ENCODE assay signal across 11 mouse cellular contexts in the genomic region with DNA sequence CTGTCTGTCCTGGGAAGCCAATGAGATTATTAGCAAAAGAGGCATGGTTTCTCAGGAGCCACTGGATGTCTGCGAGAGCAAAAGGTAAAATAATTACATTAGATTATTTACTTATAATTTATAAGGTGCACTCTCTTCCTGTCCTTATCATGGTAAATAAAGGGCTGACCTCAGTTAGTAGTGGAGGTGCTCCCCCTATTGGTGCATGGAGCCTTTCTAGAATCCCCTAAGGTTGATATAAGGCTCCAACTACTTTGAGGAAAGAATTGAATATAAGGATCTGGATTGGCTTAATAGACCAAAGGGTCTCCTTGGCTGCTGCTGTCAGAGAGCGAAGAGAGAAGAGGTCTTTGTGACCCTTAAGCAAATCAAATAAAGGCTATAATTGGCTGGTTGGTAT. TPM values are rescaled to one million over a fixed set of nuclear protein-coding genes. Genes with fewer than 3 reads are reported as not detected.
A peak's percentile ranks its signal among the peaks of the same experiment; 100 is the strongest.
DNase-seq lines count a peak whose midpoint lies in the region; ATAC-seq and TF ChIP-seq lines count a peak whose summit lies in the region.
"Had no signal": no experiment of that assay in that cellular context is flagged by ENCODE, and none has a peak within 500 bp of the region (broad histone marks: within the 10 kb centered on the region; RNA-seq: fewer than 3 reads in every experiment).

No protein-coding gene starts in this region.

- 83% methylated on average over 2 of the region's 2 CpGs for WGBS in liver, adult 2 months
- 80% methylated on average over 2 of the region's 2 CpGs for WGBS in liver, embryonic 11.5 days
- WGBS in stomach, postnatal 0 days = 84% methylated on average over 2 of the region's 2 CpGs
- WGBS in forebrain, embryonic 10.5 days = 92% methylated on average over 2 of the region's 2 CpGs
- 95% methylated on average over 2 of the region's 2 CpGs for WGBS in midbrain, embryonic 16.5 days

- H3K4me2 ChIP-seq in liver, embryonic 11.5 days = no peak overlapping the region
- no peak overlapping the region for H3K4me2 ChIP-seq in stomach, postnatal 0 days (replicated peaks; ENCODE audit: low read depth)
- H3K4me2 ChIP-seq in midbrain, embryonic 16.5 days (ENCODE audit: low read length) = no peak overlapping the region
- H3K4me2 ChIP-seq: neural tube, embryonic 13.5 days had no signal

- H3K9me3 ChIP-seq in liver, embryonic 11.5 days (ENCODE audit: control insufficient read depth, low read length) = no peaks in the 10 kb centered on the region
- no peaks in the 10 kb centered on the region for H3K9me3 ChIP-seq in stomach, postnatal 0 days (ENCODE audit: control insufficient read depth, low read length)
- no peaks in the 10 kb centered on the region for H3K9me3 ChIP-seq in forebrain, embryonic 10.5 days
- no peaks in the 10 kb centered on the region for H3K9me3 ChIP-seq in midbrain, embryonic 16.5 days (replicated peaks; ENCODE audit: control insufficient read depth, low read length, poor library complexity, severe bottlenecking)
- H3K9me3 ChIP-seq: neural tube, embryonic 13.5 days had no signal

- peaks cover 3% of the 10 kb centered on the region; the same call in 1 of the 2 replicates for H3K36me3 ChIP-seq in liver, adult 2 months (ENCODE audit: control insufficient read depth, insufficient read depth, low read length)
- H3K36me3 ChIP-seq in liver, embryonic 11.5 days (ENCODE audit: control insufficient read depth, insufficient read depth, low read length) = 0 out of 2 replicates have a peak, but pooled peaks cover 2% of the 10 kb centered on the region
- no peaks in the 10 kb centered on the region for H3K36me3 ChIP-seq in stomach, postnatal 0 days (ENCODE audit: control insufficient read depth, insufficient read depth, low read length)
- H3K36me3 ChIP-seq in forebrain, embryonic 10.5 days (replicated peaks) = peaks cover 6% of the 10 kb centered on the region
- H3K36me3 ChIP-seq in midbrain, embryonic 16.5 days (ENCODE audit: control insufficient read depth, insufficient read depth, low read length) = no peaks in the 10 kb centered on the region; the same call in 1 of the 2 replicates
- H3K36me3 ChIP-seq: neural tube, embryonic 13.5 days had no signal

- H3K9ac ChIP-seq in liver, adult 2 months (ENCODE audit: low read depth, low read length) = no peak overlapping the region
- no peak overlapping the region for H3K9ac ChIP-seq in liver, embryonic 11.5 days (ENCODE audit: low read depth, low read length)
- H3K9ac ChIP-seq in stomach, postnatal 0 days (ENCODE audit: low read length) = no peak overlapping the region
- no peak overlapping the region for H3K9ac ChIP-seq in midbrain, embryonic 16.5 days (ENCODE audit: low read depth, low read length)
- H3K9ac ChIP-seq: neural tube, embryonic 13.5 days had no signal

- no peak for ATAC-seq in liver, embryonic 11.5 days (replicated peaks; ENCODE audit: low FRiP score)
- ATAC-seq in stomach, postnatal 0 days (ENCODE audit: low FRiP score, low TSS enrichment) = no peak
- no peak for ATAC-seq in midbrain, embryonic 16.5 days

- peak; percentile 29 for DNase-seq in adrenal gland, postnatal 14 days
- DNase-seq in adrenal gland, postnatal 4 days (ENCODE audit: low spot score in 2 of 2) = no peak
- peak; percentile 26 for DNase-seq in liver, adult 2 months (ENCODE audit: extremely low read depth, low read depth, low spot score)
- DNase-seq in liver, embryonic 11.5 days (ENCODE audit: low spot score) = no peak
- DNase-seq in kidney, postnatal 10 days = peak; percentile 53
- DNase-seq in stomach, postnatal 0 days (ENCODE audit: low spot score) = no peak
- DNase-seq in forebrain, embryonic 10.5 days (ENCODE audit: extremely low spot score, low spot score) = no peak
- DNase-seq: gastrocnemius, postnatal 10 days had no signal

- no peaks in the 10 kb centered on the region for H3K27me3 ChIP-seq in liver, adult 2 months (ENCODE audit: control insufficient read depth, insufficient read depth, low read length)
- H3K27me3 ChIP-seq in liver, embryonic 11.5 days (replicated peaks; ENCODE audit: control insufficient read depth, insufficient read depth, low read length) = no peaks in the 10 kb centered on the region
- H3K27me3 ChIP-seq in stomach, postnatal 0 days (ENCODE audit: control insufficient read depth, insufficient read depth, low read length) = no peaks in the 10 kb centered on the region
- H3K27me3 ChIP-seq in forebrain, embryonic 10.5 days (ENCODE audit: poor library complexity, severe bottlenecking) = no peaks in the 10 kb centered on the region
- no peaks in the 10 kb centered on the region for H3K27me3 ChIP-seq in midbrain, embryonic 16.5 days (ENCODE audit: control insufficient read depth, insufficient read depth, low read depth, low read length)
- H3K27me3 ChIP-seq: neural tube, embryonic 13.5 days had no signal

- no peak for TF ChIP-seq EP300 in stomach, postnatal 0 days (optimal IDR thresholded peaks at IDR 0.05)

- H3K4me3 ChIP-seq in liver, adult 2 months (ENCODE audit: insufficient read depth, low read depth, low read length) = no peak overlapping the region
- no peak overlapping the region for H3K4me3 ChIP-seq in liver, embryonic 11.5 days (ENCODE audit: low read depth, low read length)
- no peak overlapping the region for H3K4me3 ChIP-seq in stomach, postnatal 0 days (ENCODE audit: low read depth, low read length)
- H3K4me3 ChIP-seq in forebrain, embryonic 10.5 days = no peak overlapping the region
- no peak overlapping the region for H3K4me3 ChIP-seq in midbrain, embryonic 16.5 days (ENCODE audit: low read depth, low read length)
- H3K4me3 ChIP-seq: erythroblast, embryonic 14.5 days; neural tube, embryonic 13.5 days had no signal

- TF ChIP-seq POLR2A in liver, adult 2 months (IDR thresholded peaks at IDR 0.05; ENCODE audit: extremely low read depth, insufficient read depth, low read length) = no peak

- TF ChIP-seq CTCF in liver, adult 2 months (IDR thresholded peaks at IDR 0.05; ENCODE audit: low read depth, low read length) = peak; percentile 17; the same call in 1 of the 2 replicates
- TF ChIP-seq CTCF in stomach, postnatal 0 days (IDR thresholded peaks at IDR 0.05; ENCODE audit: low read depth) = peak; percentile 61

- no peak overlapping the region for H3K27ac ChIP-seq in liver, adult 2 months (replicated peaks; ENCODE audit: insufficient read depth, low read depth, low read length)
- H3K27ac ChIP-seq in liver, embryonic 11.5 days (ENCODE audit: low read depth, low read length) = no peak overlapping the region
- H3K27ac ChIP-seq in stomach, postnatal 0 days (replicated peaks) = no peak overlapping the region
- no peak overlapping the region for H3K27ac ChIP-seq in forebrain, embryonic 10.5 days
- H3K27ac ChIP-seq in midbrain, embryonic 16.5 days (ENCODE audit: low read length) = no peak overlapping the region
- H3K27ac ChIP-seq: neural tube, embryonic 13.5 days had no signal

- peaks cover 3% of the 10 kb centered on the region; the same call in 1 of the 2 replicates for H3K79me2 ChIP-seq in liver, adult 2 months (ENCODE audit: control insufficient read depth, insufficient read depth, low read length)

- no peaks in the 10 kb centered on the region for H3K4me1 ChIP-seq in liver, adult 2 months (ENCODE audit: control insufficient read depth, insufficient read depth, low read length)
- no peaks in the 10 kb centered on the region for H3K4me1 ChIP-seq in liver, embryonic 11.5 days (replicated peaks; ENCODE audit: control insufficient read depth, insufficient read depth, low read length)
- no peaks in the 10 kb centered on the region for H3K4me1 ChIP-seq in stomach, postnatal 0 days (replicated peaks; ENCODE audit: control insufficient read depth, insufficient read depth)
- no peaks in the 10 kb centered on the region for H3K4me1 ChIP-seq in forebrain, embryonic 10.5 days
- no peaks in the 10 kb centered on the region for H3K4me1 ChIP-seq in midbrain, embryonic 16.5 days (ENCODE audit: control insufficient read depth, insufficient read depth, low read length)
- H3K4me1 ChIP-seq: neural tube, embryonic 13.5 days had no signal

RNA-seq across cellular contexts. Expression of a gene that starts 14.5 kb away (rescaled TPM):
- total RNA-seq in adrenal gland, postnatal 14 days (2021) = 9.1 and 10.3 TPM in 2 replicates
- 10 to 100 TPM; 10.4 to 11.0 TPM for total RNA-seq in adrenal gland, postnatal 4 days (2021)
- 2.5 and 3.0 TPM in 2 replicates for total RNA-seq in liver, adult 2 months (2014; rRNA removed)
- polyA plus RNA-seq in liver, adult 2 months (2012; rRNA removed) = 3.2 and 3.8 TPM in 2 replicates
- 4.4 and 4.7 TPM in 2 replicates for polyA plus RNA-seq in liver, embryonic 11.5 days (2014; fragmentation: Nextera tagmentation; extraction: Ambion mirVana)
- polyA plus RNA-seq in stomach, postnatal 0 days (2015; fragmentation: Nextera tagmentation; extraction: Ambion mirVana) = 1.1 and 1.2 TPM in 2 replicates
- polyA plus RNA-seq in forebrain, embryonic 10.5 days (2016; fragmentation: Nextera tagmentation; extraction: Ambion mirVana) = 6.6 and 7.2 TPM in 2 replicates
- 7.9 and 8.4 TPM in 2 replicates for polyA plus RNA-seq in midbrain, embryonic 16.5 days (2015; fragmentation: Nextera tagmentation; extraction: Ambion mirVana)

RNA-seq across cellular contexts. Expression of a gene that starts 14.6 kb away (rescaled TPM):
- 47.4 and 50.2 TPM in 2 replicates for total RNA-seq in adrenal gland, postnatal 14 days (2021)
- total RNA-seq in adrenal gland, postnatal 4 days (2021) = 10 to 100 TPM; 49.7 to 51.0 TPM
- 20.4 and 20.8 TPM in 2 replicates for total RNA-seq in liver, adult 2 months (2014; rRNA removed)
- polyA plus RNA-seq in liver, adult 2 months (2012; rRNA removed) = 22.5 and 23.1 TPM in 2 replicates
- 144 and 155 TPM in 2 replicates for polyA plus RNA-seq in liver, embryonic 11.5 days (2014; fragmentation: Nextera tagmentation; extraction: Ambion mirVana)
- 42.5 and 43.8 TPM in 2 replicates for polyA plus RNA-seq in stomach, postnatal 0 days (2015; fragmentation: Nextera tagmentation; extraction: Ambion mirVana)
- polyA plus RNA-seq in forebrain, embryonic 10.5 days (2016; fragmentation: Nextera tagmentation; extraction: Ambion mirVana) = 99.6 and 106 TPM in 2 replicates
- polyA plus RNA-seq in midbrain, embryonic 16.5 days (2015; fragmentation: Nextera tagmentation; extraction: Ambion mirVana) = 84.2 and 90.0 TPM in 2 replicates

RNA-seq across cellular contexts. Expression of a gene that starts 53.5 kb away (rescaled TPM):
- total RNA-seq in adrenal gland, postnatal 14 days (2021) = 13.5 and 15.1 TPM in 2 replicates
- total RNA-seq in adrenal gland, postnatal 4 days (2021) = 10 to 100 TPM; 18.7 to 19.3 TPM
- 4.0 TPM in 2 replicates for total RNA-seq in liver, adult 2 months (2014; rRNA removed)
- 3.1 and 4.8 TPM in 2 replicates for polyA plus RNA-seq in liver, adult 2 months (2012; rRNA removed)
- 3.3 and 3.8 TPM in 2 replicates for polyA plus RNA-seq in liver, embryonic 11.5 days (2014; fragmentation: Nextera tagmentation; extraction: Ambion mirVana)
- 2.3 and 2.5 TPM in 2 replicates for polyA plus RNA-seq in stomach, postnatal 0 days (2015; fragmentation: Nextera tagmentation; extraction: Ambion mirVana)
- 4.2 and 5.2 TPM in 2 replicates for polyA plus RNA-seq in forebrain, embryonic 10.5 days (2016; fragmentation: Nextera tagmentation; extraction: Ambion mirVana)
- polyA plus RNA-seq in midbrain, embryonic 16.5 days (2015; fragmentation: Nextera tagmentation; extraction: Ambion mirVana) = 3.6 and 4.7 TPM in 2 replicates

Comparison
In these comparisons a context has a peak if more than half of its experiments do, and no peak if none do; other contexts are left out.
1. DNase-seq: peak in adrenal gland, postnatal 14 days (single experiment), liver, adult 2 months (single experiment) and kidney, postnatal 10 days (single experiment); none in adrenal gland, postnatal 4 days (0 of 2), liver, embryonic 11.5 days (single experiment), stomach, postnatal 0 days (single experiment) and forebrain, embryonic 10.5 days (single experiment).